Mouse (Mus musculus) kidney, adult 2 months (tissue): Measurements from ENCODE around the gene Muc5ac.

ENCODE experiments used
- CTCF ChIP-seq: fragments of 200-500 bp; conservative IDR thresholded peaks from 2 replicates; pipeline ENCODE4 v1.5.1; 2011; ENCODE audit warnings: low read depth, mild to moderate bottlenecking, control low read depth, low read length, moderate library complexity, mixed read lengths; ENCODE audit not compliant: insufficient read depth, insufficient read length
- POLR2A ChIP-seq: fragments of 200-500 bp; IDR thresholded peaks from one replicate; pipeline ENCODE4 v1.6.1; 2011; ENCODE audit warnings: low read depth, low read length, control low read depth

DNA sequence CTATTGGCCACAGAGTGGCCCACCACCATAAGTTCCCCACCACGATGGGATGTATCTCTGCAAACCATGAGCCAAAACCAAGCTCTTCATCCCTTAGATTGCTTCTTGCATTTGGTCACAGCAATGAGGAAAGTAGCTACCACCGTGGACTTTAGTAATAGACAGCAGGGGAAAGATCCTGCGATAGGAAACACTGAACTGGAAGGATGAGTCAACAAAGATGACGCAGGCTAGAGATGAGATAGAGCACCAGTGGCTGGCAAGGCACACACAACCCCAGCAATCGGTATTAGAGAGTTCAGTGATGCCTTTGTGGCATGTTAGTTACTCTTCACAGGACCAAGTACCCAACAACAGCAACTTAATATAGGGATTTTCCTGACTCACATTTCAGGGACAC, 12.6 kb upstream of the Muc5ac start:
- TF ChIP-seq POLR2A (no peak), CTCF (no peak)
